Mouse (Mus musculus) left cerebral cortex, postnatal 25 days (tissue): Measurements from ENCODE around the gene Unc13b. TPM values are rescaled to one million over a fixed set of nuclear protein-coding genes. Genes with fewer than 3 reads are reported as not detected.

ENCODE experiments used
- DNase-seq, 2 experiments: peaks; one replicate each; pipeline ENCODE4 v3.0.0; 2022; ENCODE audit warnings: low spot score in 2 of 2, mixed read lengths in 1 of 2
- intact Hi-C: fragments of 180-260 bp; cut with DNase I; formaldehyde crosslinking; loops from one replicate; pipeline ENCODE4 v1.15.1; 2025
- total RNA-seq, 2 experiments: library from RNA; stranded (reverse); gene quantifications; 2 replicates each; pipeline ENCODE4 v1.2.3; 2021

Gene Unc13b
- total RNA-seq, 2 experiments from 2014 or later: 56.7 to 60.5 TPM

DNA sequence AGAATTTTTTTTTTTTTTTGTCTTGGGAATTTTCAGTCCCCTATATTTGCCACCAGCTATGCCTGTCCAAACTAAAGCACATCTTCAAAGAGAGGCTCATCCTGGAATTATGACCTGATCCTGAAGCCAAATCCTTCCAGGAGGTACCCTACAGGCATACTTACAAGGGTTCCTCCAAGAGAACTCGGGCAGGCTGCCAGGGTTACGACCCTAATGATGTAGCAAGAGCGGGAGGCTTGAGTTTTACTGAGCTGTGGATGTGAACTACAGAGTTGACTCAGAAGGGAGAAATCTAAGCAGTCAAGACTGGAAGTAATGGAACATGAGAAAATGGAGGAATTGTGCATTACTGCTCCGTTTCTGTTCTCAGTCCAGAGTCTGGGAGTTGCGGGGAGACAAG, 201.3 kb downstream of the Unc13b start:
- intact Hi-C loops: no loop called here
- DNase-seq: no peak

DNA sequence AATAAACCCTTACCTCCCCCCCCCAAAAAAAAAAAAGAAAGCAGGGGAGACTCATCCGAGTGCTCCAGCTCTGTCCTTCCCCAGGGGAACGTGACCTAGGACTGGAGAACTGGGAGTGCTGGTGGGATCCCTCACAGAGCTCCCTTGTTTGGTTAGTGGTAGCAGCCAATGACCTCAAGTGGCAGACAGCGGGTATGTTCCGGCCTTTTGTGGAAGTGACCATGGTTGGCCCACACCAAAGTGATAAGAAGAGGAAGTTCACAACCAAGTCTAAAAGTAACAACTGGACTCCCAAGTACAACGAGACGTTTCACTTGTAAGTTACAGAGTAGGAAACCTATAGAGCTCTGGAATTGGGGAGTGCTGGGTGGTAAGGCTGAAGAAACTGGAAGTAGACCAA, 204.1 kb downstream of the Unc13b start:
- intact Hi-C loops: no loop called here

DNA sequence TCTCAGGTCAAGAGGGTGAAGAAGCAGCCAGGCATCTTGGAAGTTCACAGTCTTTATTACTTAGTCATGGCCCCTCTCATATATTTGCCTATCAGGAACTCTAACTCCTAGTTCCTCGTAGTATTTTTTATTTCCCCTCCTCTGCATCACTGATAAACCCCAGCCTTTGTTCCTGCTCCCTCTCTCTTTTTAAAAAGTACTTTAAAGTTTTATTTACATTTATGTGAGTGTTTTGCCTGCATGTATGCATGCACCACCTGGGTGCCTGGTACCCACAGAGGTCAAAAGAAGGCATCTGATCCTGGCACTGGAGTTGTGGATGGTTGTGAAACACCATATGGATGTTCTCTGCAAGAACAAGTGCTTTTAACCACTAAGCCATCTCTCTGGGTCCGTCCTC, 207.4 kb downstream of the Unc13b start:
- intact Hi-C loops: loop anchor here (5.0 kb wide), 1 partner anchor 116 kb away; the partner anchor contains the start of gene Rusc2
- no peak for DNase-seq

More for the DNA sequence above, 204.1 kb downstream of the Unc13b start:
- no peak for DNase-seq

DNA sequence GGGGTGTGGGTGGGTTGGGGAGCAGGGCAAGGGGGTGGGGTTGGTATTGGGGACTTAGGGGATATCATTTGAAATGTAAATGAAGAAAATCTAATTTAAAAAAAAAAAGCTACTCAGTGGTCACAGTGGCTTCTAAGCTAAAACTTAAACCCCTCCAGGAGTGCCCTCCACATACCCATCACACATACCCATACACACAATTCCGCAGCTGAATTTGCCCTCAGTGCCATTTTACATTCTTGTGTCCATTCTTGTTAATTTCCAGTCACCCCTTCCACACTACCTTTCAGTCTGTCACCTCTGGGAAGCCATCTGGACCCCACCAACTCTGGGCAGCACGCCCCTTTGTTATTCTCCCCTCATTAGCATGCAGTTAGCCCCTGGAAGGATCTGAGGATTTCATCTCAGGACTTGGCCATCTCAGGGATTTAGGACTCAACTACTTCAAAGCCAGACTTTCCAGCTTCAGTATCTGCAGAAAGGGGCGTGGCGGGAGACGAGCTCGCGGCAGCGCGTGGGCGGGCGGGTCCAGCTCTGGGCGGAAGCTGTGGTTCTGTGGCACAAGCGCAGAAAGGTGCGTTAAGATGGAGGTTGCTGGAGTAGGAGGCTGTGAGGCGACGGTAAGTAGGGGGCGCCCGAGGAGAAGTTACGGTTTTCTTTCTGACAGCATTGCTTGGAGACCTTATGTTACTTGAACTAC, 208.0 kb downstream of the Unc13b start, which contains the start of gene Atp8b5:
TSS of gene Atp8b5 (plus strand) at position 537 of the 700 bp plus-strand sequence.
- DNase-seq: peak; percentile 81 to 92
- intact Hi-C loops: loop anchor here (1.0 to 5.0 kb wide), 2 partner anchors 116 to 154 kb away; partner anchors contain the start of gene Rusc2

DNA sequence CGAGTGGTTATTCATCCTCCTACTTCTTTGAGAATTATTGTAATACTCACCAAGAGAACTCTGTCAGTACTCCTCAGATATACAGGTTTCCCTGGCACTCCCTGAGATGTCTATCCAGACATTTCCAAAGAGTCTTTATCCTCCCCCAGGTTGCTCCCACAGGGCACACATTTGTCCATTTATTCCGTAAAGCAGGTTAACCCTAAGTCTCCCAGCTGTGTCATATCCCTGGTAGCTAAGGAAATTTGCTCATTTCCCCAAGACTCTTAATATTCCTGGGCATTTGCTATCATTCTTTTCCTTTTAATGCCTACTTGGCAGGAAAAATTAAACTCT, 208.5 kb downstream of the Unc13b start:
- intact Hi-C loops: loop anchor here (1.0 to 5.0 kb wide), 2 partner anchors 115 to 153 kb away; partner anchors contain the start of gene Rusc2
- DNase-seq: no peak

DNA sequence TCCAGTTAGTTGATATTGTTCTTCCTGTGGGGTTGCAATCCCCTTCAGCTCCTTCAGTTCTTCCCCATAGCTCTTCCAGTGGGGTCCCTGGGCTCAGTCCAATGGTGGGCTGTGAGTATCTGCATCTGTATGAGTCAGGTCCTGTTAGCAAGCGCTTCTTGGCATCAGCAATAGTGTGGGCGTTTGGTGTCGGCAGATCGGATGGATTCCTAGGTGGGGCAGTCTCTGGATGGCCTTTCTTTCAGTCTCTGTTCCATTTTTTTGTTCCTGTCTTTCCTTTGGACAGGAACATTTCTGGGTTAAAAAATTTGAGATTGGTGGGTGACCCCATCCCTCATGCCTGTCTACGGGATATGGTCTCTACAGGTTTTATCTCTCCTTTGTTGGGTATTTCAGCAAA, 226.7 kb downstream of the Unc13b start:
- no peak for DNase-seq

DNA sequence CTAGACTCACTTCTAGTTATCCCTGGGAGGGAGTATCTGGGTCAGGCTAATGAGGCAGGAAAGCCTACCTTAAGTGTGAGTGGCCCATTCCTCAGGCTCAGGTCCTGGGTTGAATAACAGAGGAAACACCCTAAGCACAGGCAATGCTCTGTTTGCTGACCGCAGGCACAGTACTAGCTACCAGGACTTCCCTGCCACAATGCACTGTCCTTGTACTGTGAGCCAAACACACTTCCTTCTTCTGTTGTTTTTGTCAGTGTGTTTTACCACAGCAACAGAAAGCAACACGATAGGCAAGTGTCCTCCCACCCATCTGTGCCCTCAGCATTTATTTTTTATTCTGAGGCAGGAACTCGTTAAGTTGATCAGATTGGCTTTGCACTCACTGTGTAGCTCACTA, 228.6 kb downstream of the Unc13b start:
- intact Hi-C loops: no loop called here

More for the DNA sequence above, 226.7 kb downstream of the Unc13b start:
- intact Hi-C loops: no loop called here

DNA sequence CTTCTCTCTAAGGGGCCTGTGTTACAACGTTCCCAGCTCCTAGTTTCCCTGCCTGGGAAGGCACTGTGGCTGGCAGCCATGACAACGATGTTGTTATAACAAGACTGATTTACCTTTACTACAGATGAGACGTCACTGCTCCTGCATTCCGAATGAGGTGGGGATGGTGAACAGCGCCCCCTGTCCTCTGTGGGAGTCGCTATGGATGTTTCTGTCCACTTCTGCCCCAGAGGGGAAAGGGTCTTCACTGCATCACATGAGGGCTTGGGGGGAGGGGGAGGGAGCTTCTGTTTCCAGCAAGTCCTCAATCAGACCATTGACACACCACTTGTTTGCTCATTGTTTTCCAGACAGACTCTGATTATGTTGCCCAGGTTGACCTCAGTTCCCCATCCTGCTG, 235.2 kb downstream of the Unc13b start:
- no peak for DNase-seq
- intact Hi-C loops: no loop called here

More for the DNA sequence above, 228.6 kb downstream of the Unc13b start:
- no peak for DNase-seq

DNA sequence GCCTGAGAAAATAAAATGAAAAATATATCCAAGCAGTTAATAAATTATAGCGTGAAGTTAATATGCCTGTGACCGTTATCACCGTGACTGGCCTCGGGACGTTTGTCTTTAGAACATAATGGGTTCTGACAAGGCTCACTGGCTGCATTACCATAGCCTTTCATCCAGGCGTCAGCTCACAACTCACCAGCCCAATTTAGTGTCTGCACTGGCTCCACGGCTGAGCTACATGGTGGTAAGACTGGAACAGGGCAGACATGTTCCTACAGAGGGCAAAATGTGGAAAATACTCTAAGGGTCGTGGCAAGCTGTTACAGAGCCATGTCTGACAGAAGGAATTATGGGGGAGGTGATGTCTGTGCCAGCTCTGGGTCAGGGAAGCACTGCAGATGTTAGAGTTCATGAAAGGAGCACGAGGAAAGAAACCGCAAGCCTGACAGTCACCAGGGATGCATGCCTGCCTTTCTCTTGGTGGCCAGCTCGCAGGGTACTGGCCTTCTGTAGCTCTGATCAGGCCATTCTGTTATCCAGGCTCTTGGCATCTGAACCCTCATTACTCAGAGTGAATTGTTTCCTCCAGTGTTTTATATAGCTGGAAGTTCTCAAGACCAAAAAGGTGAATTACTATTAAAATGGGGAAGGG, 251.1 kb downstream of the Unc13b start:
- DNase-seq: no peak
- intact Hi-C loops: no loop called here

Other genes with a start within 250 kb of the Unc13b start
- gene Fam205a1, start 205.1 kb upstream of the Unc13b start, total RNA-seq: under 1 TPM in 1 of 2 experiments, not detected in 1; 0.37 TPM
- gene Gm12394, start 202.2 kb upstream of the Unc13b start, total RNA-seq: 1 to 10 TPM; 1.9 to 2.3 TPM
- 1 to 10 TPM; 2.0 to 2.4 TPM for gene Fam205c, start 184.7 kb upstream of the Unc13b start, total RNA-seq
- 100 to 1,000 TPM; 337 to 354 TPM for gene Phf24, start 142.3 kb upstream of the Unc13b start, total RNA-seq
- gene Dnajb5, start 109.1 kb upstream of the Unc13b start, total RNA-seq: 100 to 1,000 TPM; 221 to 264 TPM
- gene 1700022I11Rik, start 89.3 kb upstream of the Unc13b start, total RNA-seq: not detected
- 100 to 1,000 TPM; 187 to 191 TPM for gene Vcp, start 58.4 kb upstream of the Unc13b start, total RNA-seq
- 10 to 100 TPM in 1 of 2 experiments, 1 to 10 TPM in 1; 9.1 to 12.1 TPM for gene Fancg, start 48.4 kb upstream of the Unc13b start, total RNA-seq
- 10 to 100 TPM; 26.2 to 30.7 TPM for gene Pigo, start 33.1 kb upstream of the Unc13b start, total RNA-seq
- 100 to 1,000 TPM; 101 to 114 TPM for gene Stoml2, start 27.2 kb upstream of the Unc13b start, total RNA-seq
- gene Fam214b, start 12.7 kb upstream of the Unc13b start, total RNA-seq: 10 to 100 TPM; 31.7 to 32.4 TPM
- gene Atp8b5, start 208.2 kb downstream of the Unc13b start, total RNA-seq: under 1 TPM; 0.23 to 0.46 TPM